Mouse (Mus musculus): ENCODE measurements around the gene Nexn.

DNA sequence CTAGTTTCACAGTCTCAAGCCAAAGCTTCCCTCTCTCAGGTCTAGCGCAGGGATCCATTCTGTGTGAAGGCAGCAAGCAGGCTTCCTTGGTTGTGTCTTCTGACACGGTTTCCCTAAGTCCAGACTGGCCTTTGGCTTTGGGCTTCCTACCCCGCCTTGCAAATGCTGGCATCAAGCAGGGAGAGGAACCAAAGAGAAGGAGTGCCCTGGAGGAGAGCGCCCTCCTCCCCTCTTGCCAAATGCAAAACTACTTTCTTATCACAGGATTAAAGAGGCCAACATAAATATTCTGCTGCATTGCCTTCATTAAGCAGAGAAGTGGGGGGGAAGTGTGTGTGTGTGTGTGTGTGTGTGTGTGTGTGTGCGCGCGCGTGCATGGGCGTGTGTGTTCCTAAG lies 43.1 kb upstream of the Nexn start:
- TF ChIP-seq POLR2A (IDR thresholded peaks at IDR 0.05; ENCODE audit: borderline replicate concordance, low read depth, low read length) (no peak), CTCF (IDR thresholded peaks at IDR 0.05; ENCODE audit: low read depth, low read length) (no peak)
